Mouse (Mus musculus): ENCODE measurements around the gene Depdc5.

GRCm38 (mm10) chr5:32872346-32872745, 8.8 kb downstream of the Depdc5 start:
- TF ChIP-seq GATA1 (IDR thresholded peaks at IDR 0.05; ENCODE audit: low read length) (no peak), TAL1 (IDR thresholded peaks at IDR 0.05; ENCODE audit: low read length) (no peak)

Measured in erythroblast, embryonic 14.5 days (primary cell).